Mouse (Mus musculus) MEL (cell line): ENCODE measurements at regions not wholly inside any gene's neighbourhood (a gene's known extent, or its start where the extent isn't known, plus 50 kb on each side); places are given as distances from the start of the nearest gene placed in this dataset.

Experiments used
- CTCF ChIP-seq, 3 experiments: IDR thresholded peaks in 2 of 3; conservative IDR thresholded peaks in 1 of 3; 2 replicates each; pipeline ENCODE4 v1.5.1; 2011 to 2012; ENCODE audit warnings: low read length in 3 of 3, low read depth in 2 of 3, mild to moderate bottlenecking in 2 of 3, improper control_type of control experiment in 1 of 3, inconsistent platforms in 1 of 3, mixed read lengths in 1 of 3, moderate library complexity in 1 of 3; ENCODE audit not compliant: control insufficient read depth in 1 of 3, insufficient read depth in 1 of 3, poor library complexity in 1 of 3, severe bottlenecking in 1 of 3
- MAFK ChIP-seq: IDR thresholded peaks from 2 replicates; pipeline ENCODE4 v1.6.1; 2011; ENCODE audit warnings: low read depth, mild to moderate bottlenecking, low read length, improper control_type of control experiment, borderline replicate concordance
- MEF2A ChIP-seq: IDR thresholded peaks from 2 replicates; pipeline ENCODE4 v1.6.1; 2014; ENCODE audit warnings: low read depth, mild to moderate bottlenecking, inconsistent platforms, low read length, improper control_type of control experiment; ENCODE audit not compliant: poor library complexity, insufficient replicate concordance, severe bottlenecking; ENCODE audit errors: extremely low read depth
- MXI1 ChIP-seq: IDR thresholded peaks from 2 replicates; pipeline ENCODE4 v1.6.1; 2011; ENCODE audit warnings: mild to moderate bottlenecking, low read depth, low read length, improper control_type of control experiment
- MYC ChIP-seq: IDR thresholded peaks from 2 replicates; pipeline ENCODE4 v1.6.1; 2011; ENCODE audit warnings: low read depth, mild to moderate bottlenecking, low read length, improper control_type of control experiment, moderate library complexity
- RCOR1 ChIP-seq: IDR thresholded peaks from 2 replicates; pipeline ENCODE4 v1.6.1; 2012; ENCODE audit warnings: low read depth, mild to moderate bottlenecking, inconsistent platforms, low read length, improper control_type of control experiment
- UBTF ChIP-seq: IDR thresholded peaks from 2 replicates; pipeline ENCODE4 v1.6.1; 2012; ENCODE audit warnings: low read depth, mild to moderate bottlenecking, inconsistent platforms, low read length, improper control_type of control experiment, moderate library complexity, borderline replicate concordance; ENCODE audit not compliant: insufficient read depth
- USF2 ChIP-seq, 2 experiments: IDR thresholded peaks; 2 replicates each; pipeline ENCODE4 v1.6.1; 2011 to 2012; ENCODE audit warnings: improper control_type of control experiment in 2 of 2, low read length in 2 of 2, borderline replicate concordance in 1 of 2, inconsistent platforms in 1 of 2, low read depth in 1 of 2, mild to moderate bottlenecking in 1 of 2; ENCODE audit not compliant: insufficient read depth in 1 of 2
- ZKSCAN1 ChIP-seq: IDR thresholded peaks from 2 replicates; pipeline ENCODE4 v1.6.1; 2012; ENCODE audit warnings: low read depth, mild to moderate bottlenecking, inconsistent platforms, low read length, improper control_type of control experiment, moderate library complexity

DNA sequence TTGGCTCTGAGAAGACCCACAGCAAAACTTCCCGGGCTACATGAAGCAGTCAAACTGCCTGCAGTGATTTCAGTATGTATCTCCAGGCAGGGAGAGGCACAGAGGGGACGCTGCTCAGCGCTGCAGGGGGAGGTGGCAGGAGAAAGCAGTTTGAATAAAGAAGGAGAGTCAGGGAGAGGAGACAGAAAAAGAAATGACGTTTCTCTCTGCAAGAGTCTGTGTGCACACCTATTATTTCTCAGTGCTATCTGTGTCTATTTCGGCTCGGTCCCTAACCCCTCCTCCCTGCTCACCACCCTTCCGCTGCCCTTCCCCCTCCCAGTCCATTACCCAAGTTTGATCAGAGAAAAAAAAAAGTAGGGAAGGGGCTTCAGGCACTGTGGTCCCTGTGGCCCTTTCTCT, 391.4 kb upstream of the Cited2 start:
- no peak for TF ChIP-seq CTCF (IDR thresholded peaks at IDR 0.05 in 2 of 3, conservative IDR thresholded peaks at IDR 0.05 in 1 of 3; ENCODE audit: control insufficient read depth in 1 of 3, insufficient read depth in 1 of 3, low read depth in 2 of 3, low read length in 3 of 3, poor library complexity in 1 of 3, severe bottlenecking in 1 of 3)
- TF ChIP-seq UBTF, result no peak
- no peak for TF ChIP-seq ZKSCAN1
- no peak for TF ChIP-seq MEF2A
- TF ChIP-seq USF2 (IDR thresholded peaks at IDR 0.05; ENCODE audit: borderline replicate concordance in 1 of 2, insufficient read depth in 1 of 2, low read depth in 1 of 2, low read length in 2 of 2), result no peak
- TF ChIP-seq MYC, result no peak
- no peak for TF ChIP-seq MXI1
- TF ChIP-seq RCOR1, result no peak
- TF ChIP-seq MAFK, result no peak
